Mouse (Mus musculus): ENCODE data around the gene Ndufv3.

- TF ChIP-seq GATA1 (IDR thresholded peaks at IDR 0.05; ENCODE audit: low read length) (no peak), TAL1 (IDR thresholded peaks at IDR 0.05; ENCODE audit: low read length) (no peak)
Measured at GRCm38 (mm10) chr17:31535358-31535757, 15.4 kb downstream of the Ndufv3 start.
